26 mouse cellular contexts compared by ENCODE assay signal in genomic region chr10:125795323-125795722, GRCm38 (mm10).
DNase-seq lines count a peak whose midpoint lies in the region; ATAC-seq and TF ChIP-seq lines count a peak whose summit lies in the region.
"Had no signal": no experiment of that assay in that cellular context is flagged by ENCODE, and none has a peak within 500 bp of the region (broad histone marks: within the 10 kb centered on the region; RNA-seq: fewer than 3 reads in every experiment).

No protein-coding gene starts in this region.

- H3K27ac ChIP-seq in liver, adult 2 months (replicated peaks; ENCODE audit: insufficient read depth, low read depth, low read length), result no peak overlapping the region
- no peak overlapping the region for H3K27ac ChIP-seq in liver, embryonic 12.5 days
- H3K27ac ChIP-seq in liver, postnatal 0 days (ENCODE audit: low read depth), result no peak overlapping the region
- no peak overlapping the region for H3K27ac ChIP-seq in intestine, embryonic 15.5 days
- H3K27ac ChIP-seq in intestine, postnatal 0 days (ENCODE audit: low read depth, low read length), result no peak overlapping the region
- H3K27ac ChIP-seq: embryonic facial prominence, embryonic 10.5 days; embryonic facial prominence, embryonic 12.5 days; forebrain, embryonic 12.5 days had no signal

- H3K79me2 ChIP-seq in liver, adult 2 months (ENCODE audit: control insufficient read depth, insufficient read depth, low read length), result no peaks in the 10 kb centered on the region

- 44% methylated on average over 1 of the region's 1 CpGs for WGBS in liver, adult 2 months
- WGBS in liver, embryonic 12.5 days (ENCODE audit: insufficient replicate concordance), result 65% methylated on average over 1 of the region's 1 CpGs
- WGBS in liver, postnatal 0 days (ENCODE audit: insufficient replicate concordance), result 57% methylated on average over 1 of the region's 1 CpGs
- 85% methylated on average over 1 of the region's 1 CpGs for WGBS in intestine, embryonic 15.5 days
- 63% methylated on average over 1 of the region's 1 CpGs for WGBS in intestine, postnatal 0 days

- ATAC-seq in liver, embryonic 12.5 days, result no peak
- peak; percentile 36; the same call in 1 of the 2 replicates for ATAC-seq in liver, postnatal 0 days
- peak; percentile 63; the same call in 1 of the 2 replicates for ATAC-seq in intestine, embryonic 15.5 days
- ATAC-seq in intestine, postnatal 0 days, result peak; percentile 91
- ATAC-seq: activated CD4-positive, CD25-positive, alpha-beta regulatory T cell, adult 4 months; CD4-positive, CD25-positive, alpha-beta regulatory T cell, adult 4 months; forebrain, embryonic 14.5 days; Patski had no signal

- H3K4me1 ChIP-seq in liver, adult 2 months (ENCODE audit: control insufficient read depth, insufficient read depth, low read length), result no peaks in the 10 kb centered on the region
- H3K4me1 ChIP-seq in liver, embryonic 12.5 days, result no peaks in the 10 kb centered on the region
- no peaks in the 10 kb centered on the region for H3K4me1 ChIP-seq in liver, postnatal 0 days (ENCODE audit: insufficient read depth)
- H3K4me1 ChIP-seq in intestine, embryonic 15.5 days (replicated peaks), result no peaks in the 10 kb centered on the region
- H3K4me1 ChIP-seq in intestine, postnatal 0 days (replicated peaks; ENCODE audit: control insufficient read depth, insufficient read depth, low read length), result no peaks in the 10 kb centered on the region

- no peak overlapping the region for H3K4me2 ChIP-seq in liver, embryonic 12.5 days
- no peak overlapping the region for H3K4me2 ChIP-seq in liver, postnatal 0 days (ENCODE audit: low read depth, low read length)
- H3K4me2 ChIP-seq in intestine, embryonic 15.5 days (replicated peaks), result no peak overlapping the region
- no peak overlapping the region for H3K4me2 ChIP-seq in intestine, postnatal 0 days (replicated peaks; ENCODE audit: low read depth)
- H3K4me2 ChIP-seq: embryonic facial prominence, embryonic 12.5 days; forebrain, embryonic 12.5 days had no signal

- H3K27me3 ChIP-seq in liver, adult 2 months (ENCODE audit: control insufficient read depth, insufficient read depth, low read length), result 0 out of 2 replicates have a peak, but pooled peaks cover 2% of the 10 kb centered on the region
- no peaks in the 10 kb centered on the region for H3K27me3 ChIP-seq in liver, embryonic 12.5 days (replicated peaks)
- H3K27me3 ChIP-seq in liver, postnatal 0 days (ENCODE audit: insufficient read depth, low read length), result no peaks in the 10 kb centered on the region
- no peaks in the 10 kb centered on the region for H3K27me3 ChIP-seq in intestine, embryonic 15.5 days (replicated peaks)
- H3K27me3 ChIP-seq in intestine, postnatal 0 days (replicated peaks; ENCODE audit: control insufficient read depth, insufficient read depth, low read length), result no peaks in the 10 kb centered on the region
- H3K27me3 ChIP-seq: CH12.LX; embryonic facial prominence, embryonic 12.5 days; Patski had no signal

- no peak for TF ChIP-seq POLR2A in liver, adult 2 months (IDR thresholded peaks at IDR 0.05; ENCODE audit: extremely low read depth, insufficient read depth, low read length)

- 0 out of 2 replicates have a peak, but pooled peaks have one; percentile 16 for TF ChIP-seq EP300 in liver, postnatal 0 days (IDR thresholded peaks at IDR 0.05; ENCODE audit: low read depth)

- no peak overlapping the region for H3K4me3 ChIP-seq in liver, adult 2 months (ENCODE audit: insufficient read depth, low read depth, low read length)
- no peak overlapping the region for H3K4me3 ChIP-seq in liver, embryonic 12.5 days
- no peak overlapping the region for H3K4me3 ChIP-seq in liver, postnatal 0 days (ENCODE audit: low read depth, low read length)
- no peak overlapping the region for H3K4me3 ChIP-seq in intestine, embryonic 15.5 days (replicated peaks)
- H3K4me3 ChIP-seq in intestine, postnatal 0 days (ENCODE audit: low read depth, low read length), result no peak overlapping the region
- H3K4me3 ChIP-seq: embryonic facial prominence, embryonic 10.5 days; embryonic facial prominence, embryonic 12.5 days; forebrain, embryonic 12.5 days had no signal

- no peaks in the 10 kb centered on the region for H3K9me3 ChIP-seq in liver, embryonic 12.5 days (replicated peaks)
- H3K9me3 ChIP-seq in liver, postnatal 0 days (ENCODE audit: low read length), result no peaks in the 10 kb centered on the region
- H3K9me3 ChIP-seq in intestine, embryonic 15.5 days, result no peaks in the 10 kb centered on the region
- no peaks in the 10 kb centered on the region for H3K9me3 ChIP-seq in intestine, postnatal 0 days (ENCODE audit: control insufficient read depth)
- H3K9me3 ChIP-seq: embryonic facial prominence, embryonic 10.5 days; embryonic facial prominence, embryonic 12.5 days had no signal

- peak; percentile 33 for DNase-seq in liver, adult 2 months (ENCODE audit: extremely low read depth, low read depth, low spot score)
- no peak for DNase-seq in liver, postnatal 0 days
- no peak for DNase-seq in liver
- no peak for DNase-seq in layer of hippocampus, postnatal 14 days (ENCODE audit: low spot score in 2 of 2)
- no peak for DNase-seq in urinary bladder, adult 18-20 months (ENCODE audit: low spot score in 2 of 2)
- DNase-seq: adrenal gland, adult 8-10 months; adrenal gland, postnatal 14 days; adrenal gland, postnatal 36 days; B cell, adult 2 months; cerebellum, adult 11-12 months; cerebellum, adult 2 months; cerebellum, adult 9-10 months; cerebellum, postnatal 10 days; cerebellum, postnatal 25 days had no signal

- no peak overlapping the region for H3K9ac ChIP-seq in liver, adult 2 months (ENCODE audit: low read depth, low read length)
- H3K9ac ChIP-seq in liver, embryonic 12.5 days, result no peak overlapping the region
- no peak overlapping the region for H3K9ac ChIP-seq in liver, postnatal 0 days (replicated peaks)
- H3K9ac ChIP-seq in intestine, embryonic 15.5 days, result no peak overlapping the region
- H3K9ac ChIP-seq in intestine, postnatal 0 days (ENCODE audit: low read depth, low read length), result no peak overlapping the region
- H3K9ac ChIP-seq: embryonic facial prominence, embryonic 12.5 days; forebrain, embryonic 12.5 days had no signal

- H3K36me3 ChIP-seq in liver, adult 2 months (ENCODE audit: control insufficient read depth, insufficient read depth, low read length), result no peaks in the 10 kb centered on the region
- no peaks in the 10 kb centered on the region for H3K36me3 ChIP-seq in liver, embryonic 12.5 days
- no peaks in the 10 kb centered on the region for H3K36me3 ChIP-seq in liver, postnatal 0 days (replicated peaks; ENCODE audit: insufficient read depth, low read length)
- no peaks in the 10 kb centered on the region for H3K36me3 ChIP-seq in intestine, embryonic 15.5 days
- no peaks in the 10 kb centered on the region for H3K36me3 ChIP-seq in intestine, postnatal 0 days (ENCODE audit: control insufficient read depth, insufficient read depth)
- H3K36me3 ChIP-seq: embryonic facial prominence, embryonic 12.5 days; forebrain, embryonic 12.5 days; G1E had no signal

- TF ChIP-seq CTCF in liver, adult 2 months (IDR thresholded peaks at IDR 0.05; ENCODE audit: low read depth, low read length), result no peak
- no peak for TF ChIP-seq CTCF in liver, postnatal 0 days (IDR thresholded peaks at IDR 0.05; ENCODE audit: low read depth)
- no peak for TF ChIP-seq CTCF in intestine, postnatal 0 days (IDR thresholded peaks at IDR 0.05; ENCODE audit: low read depth)
